Mouse (Mus musculus) inflammation-experienced regulatory T-cells, adult 6 months (primary cell): ENCODE data around the gene Stx16. TPM values are rescaled to one million over a fixed set of nuclear protein-coding genes. Genes with fewer than 3 reads are reported as not detected.

Experiments used
- ATAC-seq: one replicate; pipeline ENCODE4 v1.8.0; 2017
- polyA plus RNA-seq, 3 experiments: library from polyadenylated mRNA; unstranded; fragments of 100-300 nt; shearing (Covaris generic); gene quantifications; one replicate each; pipeline ENCODE4 v1.2.1; 2017

Stx16 gene
- polyA plus RNA-seq, 3 experiments from 2014 or later = 11.3 to 22.3 (median 19.4) TPM

- peak; percentile 34 for ATAC-seq
These were observed 321 bp downstream of the Stx16 start for GRCm38 (mm10) chr2:174076433-174076824.

- ATAC-seq = peak; percentile 65
These were observed 1.0 kb downstream of the Stx16 start for GRCm38 (mm10) chr2:174077004-174077695.

GRCm38 (mm10) chr2:174077776-174078338, 1.7 kb downstream of the Stx16 start:
- ATAC-seq = no peak

GRCm38 (mm10) chr2:174081833-174082232, 5.7 kb downstream of the Stx16 start:
- ATAC-seq = no peak

GRCm38 (mm10) chr2:174082380-174082918, 6.3 kb downstream of the Stx16 start:
- no peak for ATAC-seq

GRCm38 (mm10) chr2:174095086-174095485, 19.0 kb downstream of the Stx16 start:
- no peak for ATAC-seq

- no peak for ATAC-seq
These were observed 26.3 kb downstream of the Stx16 start for GRCm38 (mm10) chr2:174102399-174102798.

GRCm38 (mm10) chr2:174103527-174103926, 27.4 kb downstream of the Stx16 start:
- no peak for ATAC-seq

- ATAC-seq = no peak
These were observed 31.3 kb downstream of the Stx16 start for GRCm38 (mm10) chr2:174107375-174107774.

GRCm38 (mm10) chr2:174109991-174110782, 34.1 kb downstream of the Stx16 start, which contains the start of gene Npepl1:
TSS of gene Npepl1 (plus strand) at chr2:174110349.
- peak; percentile 88 for ATAC-seq

GRCm38 (mm10) chr2:174110783-174111549, 34.9 kb downstream of the Stx16 start:
- ATAC-seq = peak; percentile 38

GRCm38 (mm10) chr2:174112931-174113330, 36.8 kb downstream of the Stx16 start:
- ATAC-seq = no peak

- ATAC-seq = no peak
These were observed 38.2 kb downstream of the Stx16 start for GRCm38 (mm10) chr2:174114148-174114864.

- ATAC-seq = no peak
These were observed 40.8 kb downstream of the Stx16 start for GRCm38 (mm10) chr2:174116929-174117328.

- ATAC-seq = no peak
These were observed 42.0 kb downstream of the Stx16 start for GRCm38 (mm10) chr2:174118141-174118540.

GRCm38 (mm10) chr2:174119259-174119658, 43.2 kb downstream of the Stx16 start:
- ATAC-seq = no peak

- ATAC-seq = no peak
These were observed 44.5 kb downstream of the Stx16 start for GRCm38 (mm10) chr2:174120631-174121030.

GRCm38 (mm10) chr2:174121411-174121947, 45.4 kb downstream of the Stx16 start:
- ATAC-seq = no peak

GRCm38 (mm10) chr2:174122331-174122730, 46.2 kb downstream of the Stx16 start:
- no peak for ATAC-seq

GRCm38 (mm10) chr2:174123731-174124130, 47.6 kb downstream of the Stx16 start:
- no peak for ATAC-seq
